Mouse (Mus musculus) layer of hippocampus, adult 11-12 months (tissue): Measurements from ENCODE around the gene Lrmda.
"Not testable (repeated sequence)": the region's sequence is repeated elsewhere in the genome, so short reads cannot be mapped to it uniquely, and the experiment has no call there.

ENCODE experiments used
- DNase-seq: peaks from one replicate; pipeline ENCODE4 v3.0.0; 2022; ENCODE audit warnings: low spot score

Lrmda gene

DNA sequence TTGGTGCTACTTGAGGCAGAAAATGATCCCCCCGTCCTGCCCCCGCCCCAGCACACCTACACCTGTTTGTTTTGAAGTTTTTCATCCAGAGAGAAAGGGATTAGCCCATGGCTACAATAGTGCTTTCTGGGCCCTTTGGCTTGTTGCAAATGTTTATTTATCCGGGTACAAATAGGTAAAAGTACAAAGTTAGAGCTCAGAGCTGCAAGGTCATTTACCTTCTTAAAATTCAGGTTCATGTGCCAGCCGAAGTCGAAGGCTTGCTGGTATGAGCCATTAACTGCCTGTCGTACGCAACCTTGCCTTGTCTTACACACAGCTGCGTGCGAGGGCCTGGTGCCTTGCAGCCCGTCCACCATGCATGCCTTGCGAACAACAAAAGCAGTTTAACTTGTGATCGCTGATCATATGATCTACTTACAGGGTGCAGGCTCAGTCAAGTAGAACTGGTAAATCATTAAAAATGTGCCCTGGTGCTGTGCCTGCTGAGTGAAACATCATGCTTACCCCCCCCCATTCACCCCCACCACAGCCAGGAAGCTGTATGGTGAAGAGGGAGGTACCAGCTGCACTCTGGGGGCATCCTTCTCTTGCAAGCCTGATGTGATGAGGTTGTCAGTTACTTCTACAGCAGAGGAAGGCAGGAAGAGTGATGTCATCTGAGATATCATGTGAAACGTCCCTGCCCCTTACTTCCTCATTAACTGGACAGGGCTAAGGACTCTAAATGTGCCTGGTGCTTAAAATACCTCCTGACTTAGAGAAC lies 781.5 kb downstream of the Lrmda start:
- peak; percentile 35 for DNase-seq

DNA sequence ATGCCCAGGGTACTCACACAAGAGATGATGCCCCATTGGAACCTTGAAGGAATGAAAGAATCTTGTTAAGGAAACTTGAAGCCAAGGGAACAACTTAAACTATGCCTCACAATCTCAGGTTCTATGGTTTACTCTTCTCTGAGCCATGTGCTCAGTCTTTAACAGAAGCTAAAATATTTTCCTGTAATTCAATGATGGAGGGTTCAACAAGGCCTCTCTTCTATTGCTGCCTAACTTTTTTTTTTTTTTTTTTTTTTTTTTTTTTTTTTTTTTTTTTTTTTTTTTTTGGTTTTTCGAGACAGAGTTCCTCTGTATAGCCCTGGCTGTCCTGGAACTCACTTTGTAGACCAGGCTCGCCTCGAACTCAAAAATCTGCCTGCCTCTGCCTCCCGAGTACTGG lies 782.2 kb downstream of the Lrmda start:
- not testable (repeated sequence) for DNase-seq

- no peak for DNase-seq
Measured at GRCm38 (mm10) chr14:22807324-22807723, 787.8 kb downstream of the Lrmda start.

- peak; percentile 71 for DNase-seq
Measured at GRCm38 (mm10) chr14:22807726-22808594, 788.4 kb downstream of the Lrmda start.

DNA sequence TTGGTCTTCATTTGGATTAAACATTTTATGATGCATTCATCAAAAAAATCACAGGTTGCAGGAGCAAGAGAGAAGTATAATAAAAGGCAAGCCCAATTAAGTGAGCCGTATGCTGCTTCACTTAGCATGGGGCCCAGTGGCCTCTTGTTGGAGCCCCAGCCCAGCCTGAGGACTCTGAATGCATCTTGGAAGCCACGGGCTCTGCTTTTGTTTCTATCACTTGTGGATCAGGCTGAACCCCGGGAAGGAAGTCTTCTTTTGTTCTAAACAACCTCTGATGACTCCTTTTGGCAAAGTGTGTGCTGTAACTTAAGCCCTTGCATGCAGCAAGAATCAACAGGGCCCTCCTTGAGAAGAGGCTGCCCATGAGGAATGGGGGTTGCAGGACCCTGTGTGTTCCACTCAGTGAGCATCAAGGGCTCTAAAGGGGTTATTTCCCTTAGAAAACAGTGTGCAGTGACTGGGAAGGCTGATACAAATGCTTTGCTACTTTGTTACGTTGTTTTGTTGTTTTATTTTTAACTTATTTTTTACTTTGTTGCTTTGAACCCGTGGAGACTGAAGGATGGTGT lies 789.2 kb downstream of the Lrmda start:
- DNase-seq: no peak

DNA sequence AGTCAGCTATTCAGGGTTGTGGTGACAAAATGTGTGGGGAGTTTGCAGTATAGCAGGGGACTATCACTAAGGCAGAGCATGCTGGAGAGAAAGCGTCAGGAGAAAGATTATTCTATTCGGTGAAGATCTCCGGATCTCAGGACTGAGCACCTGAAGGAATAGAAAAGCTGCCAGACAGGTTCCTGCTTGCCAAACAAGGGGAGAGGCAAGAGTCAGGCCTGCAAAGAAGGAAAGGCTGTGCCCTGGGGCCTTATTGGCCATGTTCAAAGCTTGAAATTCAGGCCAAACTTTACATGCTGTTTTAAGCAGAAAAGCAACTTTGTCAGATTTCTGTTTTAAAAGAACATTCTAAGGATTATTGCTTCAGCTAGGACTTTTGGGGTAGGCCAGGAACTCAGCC lies 789.7 kb downstream of the Lrmda start:
- DNase-seq: no peak

DNA sequence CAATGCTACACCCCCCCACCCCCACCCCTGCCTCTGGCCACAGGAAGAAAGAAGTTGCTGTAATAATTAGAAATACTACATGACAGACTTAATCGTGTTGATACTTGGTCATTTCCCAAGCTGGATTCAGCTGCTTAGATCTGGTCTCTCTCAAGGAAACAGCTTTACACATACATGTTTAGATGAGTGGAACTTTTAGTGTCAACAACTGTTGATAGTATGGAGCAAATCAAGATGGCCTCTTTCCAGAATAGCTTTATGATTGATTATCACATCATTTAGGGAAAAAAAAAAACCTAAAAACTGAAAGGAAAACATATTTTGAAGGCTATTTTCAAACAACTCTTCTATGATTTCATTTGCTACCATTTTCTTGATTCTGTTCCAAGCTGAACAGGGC lies 791.0 kb downstream of the Lrmda start:
- DNase-seq: no peak

DNA sequence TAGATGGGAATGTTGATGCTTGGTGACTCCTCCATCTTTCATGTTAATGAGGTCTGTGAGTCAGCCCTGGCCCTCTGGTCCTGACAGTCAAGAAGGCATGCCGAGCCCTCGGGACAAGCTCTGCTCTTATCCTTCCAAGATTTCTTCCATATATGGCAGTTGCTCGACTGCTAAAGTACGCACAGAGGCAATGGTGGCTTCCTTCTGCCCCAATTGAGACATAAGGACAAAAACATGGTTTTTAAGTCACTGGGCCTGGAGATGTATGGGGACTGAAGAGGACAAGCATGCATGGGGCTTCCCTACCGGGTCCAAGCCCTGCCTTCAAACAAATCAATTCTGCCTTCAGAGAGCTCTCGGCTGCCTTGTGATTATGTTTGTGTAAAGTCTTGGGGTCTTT lies 793.3 kb downstream of the Lrmda start:
- DNase-seq: no peak

DNA sequence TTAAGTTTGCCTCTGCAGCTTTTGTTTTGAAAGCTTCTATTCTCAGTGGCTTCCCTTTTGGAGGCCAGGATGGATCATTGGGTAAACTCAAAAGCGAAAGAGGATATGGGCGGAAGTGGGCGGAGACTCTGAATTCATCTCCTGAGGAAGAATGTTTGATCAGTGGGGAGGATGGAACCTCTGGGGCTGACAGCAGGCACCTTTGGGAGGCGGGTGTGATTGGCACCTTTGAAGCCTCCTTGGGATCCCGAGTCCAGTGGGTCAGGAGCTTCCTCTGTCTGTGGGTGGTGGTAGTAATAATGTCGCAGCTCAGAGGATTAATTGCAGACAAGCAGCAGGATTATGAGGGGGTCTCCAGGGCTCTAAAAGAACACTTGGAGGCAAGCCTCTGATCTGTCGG lies 793.9 kb downstream of the Lrmda start:
- DNase-seq: no peak

- no peak for DNase-seq
Measured at GRCm38 (mm10) chr14:22814811-22815345, 795.4 kb downstream of the Lrmda start.

- peak; percentile 21 for DNase-seq
Measured at GRCm38 (mm10) chr14:22817346-22818201, 798.1 kb downstream of the Lrmda start.

GRCm38 (mm10) chr14:22818202-22818530 lies 798.7 kb downstream of the Lrmda start:
- no peak for DNase-seq

DNA sequence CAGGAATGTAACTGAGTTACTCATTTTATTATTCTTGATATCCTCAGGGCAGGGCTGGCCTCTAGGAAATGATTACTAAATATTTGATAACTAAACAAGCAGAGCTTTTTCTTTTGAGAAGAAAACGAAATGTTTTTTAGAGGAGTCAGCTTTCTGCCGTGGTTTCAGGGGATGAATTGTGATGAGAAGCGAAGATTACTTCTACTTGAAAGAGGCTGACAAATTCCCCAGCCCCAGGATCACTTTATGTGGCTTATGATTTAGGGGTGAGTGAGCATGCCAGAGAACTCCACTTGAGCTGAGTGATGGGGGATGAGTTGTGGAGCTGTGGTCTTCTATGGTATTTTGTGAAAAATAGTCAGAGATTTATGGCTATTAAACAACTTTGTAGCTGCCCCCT lies 803.4 kb downstream of the Lrmda start:
- no peak for DNase-seq

GRCm38 (mm10) chr14:22826825-22827224 lies 807.3 kb downstream of the Lrmda start:
- DNase-seq: no peak

- no peak for DNase-seq
Measured at GRCm38 (mm10) chr14:22837058-22837457, 817.5 kb downstream of the Lrmda start.

DNA sequence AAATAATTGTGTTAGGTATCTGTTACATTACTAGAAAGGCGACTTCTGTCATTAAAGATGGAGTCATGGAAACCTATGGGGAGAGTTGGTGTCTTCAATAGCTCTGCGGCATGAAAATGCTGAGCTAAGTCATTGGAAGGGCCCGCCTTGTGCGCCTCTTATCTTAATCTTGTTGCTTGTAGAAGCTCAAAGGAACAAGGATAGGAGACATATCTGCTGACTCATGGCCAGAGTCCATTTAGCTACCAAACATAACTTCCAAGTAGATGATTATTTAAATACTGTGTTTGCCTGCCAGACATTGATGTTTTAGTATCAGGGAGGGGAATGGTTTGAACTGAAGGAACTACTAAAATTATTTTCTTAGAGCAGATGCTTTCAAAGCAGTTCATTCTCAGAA lies 821.6 kb downstream of the Lrmda start:
- no peak for DNase-seq

DNA sequence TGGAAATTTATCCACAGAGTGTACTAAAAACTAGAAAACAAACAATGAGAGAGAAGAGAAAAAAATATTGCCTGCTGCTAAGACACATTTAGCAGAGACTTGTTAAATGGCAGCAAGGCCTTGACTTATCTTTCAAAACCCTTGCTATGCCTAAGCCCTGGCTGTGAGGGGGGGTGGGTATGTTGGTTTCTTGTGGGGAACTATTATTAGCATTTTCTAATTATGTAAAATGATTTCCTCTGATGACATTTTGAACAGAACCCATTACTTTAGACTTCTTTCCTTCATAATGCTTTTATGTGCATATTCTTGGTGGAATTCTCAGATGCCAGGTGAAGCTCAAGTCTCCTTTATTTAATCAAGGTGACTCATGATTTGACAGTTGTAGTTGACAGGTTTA lies 824.5 kb downstream of the Lrmda start:
- DNase-seq: no peak

DNA sequence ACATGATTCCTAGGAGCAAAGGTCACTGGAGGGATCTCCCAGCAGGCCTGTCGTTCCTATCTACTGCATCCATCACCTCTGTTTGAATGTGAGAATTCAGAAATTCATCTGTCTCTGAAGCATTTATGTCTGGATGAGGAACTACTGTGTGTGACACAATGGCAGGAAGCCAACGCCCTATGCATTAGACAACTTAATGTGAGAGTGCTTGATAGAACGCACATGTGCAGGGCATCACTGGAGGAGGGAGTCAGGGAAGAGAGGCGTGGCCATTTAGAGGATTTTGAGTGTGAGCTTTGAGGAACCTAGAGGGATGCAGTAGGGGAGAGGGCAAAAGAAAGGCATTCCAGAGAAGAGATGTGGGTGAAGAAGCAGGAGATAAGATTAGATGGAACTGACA lies 825.9 kb downstream of the Lrmda start:
- DNase-seq: no peak

DNA sequence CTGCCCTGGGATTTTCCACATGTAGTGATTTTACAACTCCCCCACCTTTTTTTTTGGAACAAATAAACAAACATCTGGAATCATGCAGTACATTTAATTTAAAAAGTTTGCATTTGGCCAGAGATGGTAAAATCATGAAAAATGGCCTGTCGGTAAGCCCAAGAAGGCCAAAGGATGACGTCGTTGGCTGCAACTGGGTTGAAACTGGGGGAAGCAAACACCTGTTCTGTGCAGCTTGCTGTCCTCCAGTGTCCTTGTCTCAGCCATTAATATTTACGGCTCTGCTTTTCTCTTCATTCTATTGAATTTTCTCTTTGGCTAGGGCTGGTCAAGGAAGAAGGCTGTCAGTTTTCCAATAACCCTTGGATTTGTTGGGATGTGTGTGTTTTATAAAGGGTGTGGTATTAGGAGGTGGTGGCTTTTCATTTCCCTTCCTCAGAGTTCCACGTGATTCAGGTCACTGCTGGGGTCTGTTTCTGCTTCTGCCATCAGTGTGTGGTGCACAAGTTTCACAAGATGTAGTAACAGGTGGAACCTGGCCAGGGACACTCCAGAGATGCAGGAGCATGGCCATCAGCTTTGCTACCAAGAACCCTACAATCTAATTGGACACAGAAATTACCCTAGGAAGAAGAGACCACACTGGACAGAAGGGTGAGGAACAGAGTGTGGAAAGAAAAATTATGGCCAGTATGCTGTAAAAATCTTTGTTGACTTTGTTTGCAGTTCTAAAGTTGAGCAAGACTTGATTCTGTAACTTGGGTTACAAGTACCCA lies 827.7 kb downstream of the Lrmda start:
- DNase-seq: no peak

- DNase-seq: no peak
Measured at GRCm38 (mm10) chr14:22849108-22849507, 829.6 kb downstream of the Lrmda start.

DNA sequence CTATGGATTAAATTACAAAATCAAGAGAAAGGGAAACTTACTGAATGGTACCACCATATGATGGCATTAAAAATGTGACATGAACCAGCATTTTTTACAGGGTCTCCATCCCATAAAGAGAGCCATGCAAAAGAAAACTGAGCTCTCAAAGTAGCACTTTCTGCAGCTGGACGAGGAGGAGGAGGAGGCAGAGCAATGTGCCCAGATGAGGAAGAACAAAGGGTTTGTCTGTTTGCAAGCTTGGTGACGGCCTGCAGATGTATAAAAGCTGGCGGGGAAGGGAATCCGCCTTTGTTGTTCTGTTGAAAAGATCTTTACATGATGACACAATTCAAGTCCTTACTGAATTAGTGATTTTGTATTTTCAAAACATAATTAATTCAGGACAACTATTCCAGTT lies 841.1 kb downstream of the Lrmda start:
- DNase-seq: peak; percentile 28
